In genomic region chr11:87592713-87593598, GRCm38 (mm10) we compare ENCODE assay signal across 8 mouse cellular contexts. TPM values are rescaled to one million over a fixed set of nuclear protein-coding genes. Genes with fewer than 3 reads are reported as not detected.
A peak's percentile ranks its signal among the peaks of the same experiment; 100 is the strongest.
DNase-seq lines count a peak whose midpoint lies in the region; ATAC-seq and TF ChIP-seq lines count a peak whose summit lies in the region.

No protein-coding gene starts in this region.

- H3K4me3 ChIP-seq in heart, embryonic 13.5 days: peak overlapping the region; percentile 88
- H3K4me3 ChIP-seq in brown adipose tissue, adult 24 weeks (ENCODE audit: insufficient read depth, low read depth, low read length): peak overlapping the region; percentile 78
- peak overlapping the region; percentile 84 for H3K4me3 ChIP-seq in intestine, embryonic 14.5 days (ENCODE audit: low read depth, low read length)
- peak overlapping the region; percentile 82 for H3K4me3 ChIP-seq in liver, postnatal 0 days (ENCODE audit: low read depth, low read length)

- no peak for TF ChIP-seq EP300 in liver, postnatal 0 days (IDR thresholded peaks at IDR 0.05; ENCODE audit: low read depth)

- no peak for TF ChIP-seq CTCF in liver, postnatal 0 days (IDR thresholded peaks at IDR 0.05; ENCODE audit: low read depth)

- no peak for DNase-seq in heart, adult 9 months (ENCODE audit: low spot score in 2 of 2)
- DNase-seq in intestine, embryonic 14.5 days (ENCODE audit: low spot score): no peak
- peak; percentile 39 for DNase-seq in liver, postnatal 0 days
- no peak for DNase-seq in urinary bladder, postnatal 4 days (ENCODE audit: low spot score in 2 of 2)
- no peak for DNase-seq in T-cell, adult 2 months (ENCODE audit: low spot score)
- DNase-seq in frontal cortex, adult 2 months (ENCODE audit: extremely low spot score in 1 of 2, low spot score in 1 of 2): no peak

- no peaks in the 10 kb centered on the region for H3K9me3 ChIP-seq in heart, embryonic 13.5 days
- no peaks in the 10 kb centered on the region for H3K9me3 ChIP-seq in intestine, embryonic 14.5 days (ENCODE audit: control insufficient read depth, low read length)
- no peaks in the 10 kb centered on the region for H3K9me3 ChIP-seq in liver, postnatal 0 days (ENCODE audit: low read length)

- peak overlapping the region; percentile 91 for H3K4me2 ChIP-seq in heart, embryonic 13.5 days
- peak overlapping the region; percentile 70 for H3K4me2 ChIP-seq in intestine, embryonic 14.5 days (ENCODE audit: low read length)
- H3K4me2 ChIP-seq in liver, postnatal 0 days (ENCODE audit: low read depth, low read length): peak overlapping the region; percentile 92

- no peaks in the 10 kb centered on the region for H3K27me3 ChIP-seq in heart, embryonic 13.5 days (replicated peaks)
- H3K27me3 ChIP-seq in intestine, embryonic 14.5 days (replicated peaks; ENCODE audit: control insufficient read depth, insufficient read depth, low read length): no peaks in the 10 kb centered on the region
- H3K27me3 ChIP-seq in liver, postnatal 0 days (ENCODE audit: insufficient read depth, low read length): no peaks in the 10 kb centered on the region

- H3K36me3 ChIP-seq in heart, embryonic 13.5 days: peaks cover 25% of the 10 kb centered on the region
- H3K36me3 ChIP-seq in intestine, embryonic 14.5 days (ENCODE audit: control insufficient read depth, insufficient read depth, low read length): peaks cover 29% of the 10 kb centered on the region
- H3K36me3 ChIP-seq in liver, postnatal 0 days (replicated peaks; ENCODE audit: insufficient read depth, low read length): peaks cover 10% of the 10 kb centered on the region

- peaks cover 56% of the 10 kb centered on the region for H3K4me1 ChIP-seq in heart, embryonic 13.5 days
- H3K4me1 ChIP-seq in brown adipose tissue, adult 24 weeks (ENCODE audit: control insufficient read depth, insufficient read depth, insufficient read length, low read length): peaks cover 18% of the 10 kb centered on the region
- peaks cover 48% of the 10 kb centered on the region for H3K4me1 ChIP-seq in intestine, embryonic 14.5 days (replicated peaks; ENCODE audit: control insufficient read depth, insufficient read depth, low read length)
- H3K4me1 ChIP-seq in liver, postnatal 0 days (ENCODE audit: insufficient read depth): peaks cover 46% of the 10 kb centered on the region

- H3K27ac ChIP-seq in heart, embryonic 13.5 days (replicated peaks): peak overlapping the region; percentile 88
- H3K27ac ChIP-seq in brown adipose tissue, adult 24 weeks (replicated peaks; ENCODE audit: low read depth, low read length): peak overlapping the region; percentile 71
- peak overlapping the region; percentile 88 for H3K27ac ChIP-seq in intestine, embryonic 14.5 days (ENCODE audit: low read depth)
- H3K27ac ChIP-seq in liver, postnatal 0 days (ENCODE audit: low read depth): peak overlapping the region; percentile 95

- H3K9ac ChIP-seq in heart, embryonic 13.5 days: peak overlapping the region; percentile 90
- H3K9ac ChIP-seq in intestine, embryonic 14.5 days (ENCODE audit: low read length): peak overlapping the region; percentile 62
- H3K9ac ChIP-seq in liver, postnatal 0 days (replicated peaks): peak overlapping the region; percentile 81

- 38% methylated on average over 13 of the region's 13 CpGs for WGBS in heart, embryonic 13.5 days
- 34% methylated on average over 13 of the region's 13 CpGs for WGBS in intestine, embryonic 14.5 days
- WGBS in liver, postnatal 0 days (ENCODE audit: insufficient replicate concordance): 24% methylated on average over 13 of the region's 13 CpGs

- no peak for ATAC-seq in heart, embryonic 13.5 days (ENCODE audit: extremely low read depth, insufficient number of reproducible peaks, low FRiP score, low TSS enrichment)
- ATAC-seq in intestine, embryonic 14.5 days (replicated peaks; ENCODE audit: low FRiP score, low TSS enrichment, low read depth): no peak
- ATAC-seq in liver, postnatal 0 days: no peak

RNA-seq across cellular contexts. Expression of gene Mtmr4, which starts 1.0 kb away (rescaled TPM):
- 14.1 and 14.7 TPM in 2 replicates for polyA plus RNA-seq in heart, embryonic 13.5 days (2015; fragmentation: Nextera tagmentation; extraction: Ambion mirVana)
- 5.8 TPM in 2 replicates for polyA plus RNA-seq in brown adipose tissue, adult 24 weeks (2012; ENCODE audit: insufficient read depth, insufficient read length, missing spikeins)
- 35.3 and 36.2 TPM in 2 replicates for polyA plus RNA-seq in intestine, embryonic 14.5 days (2014; fragmentation: Nextera tagmentation; extraction: Ambion mirVana)
- 4.8 and 5.6 TPM in 2 replicates for polyA plus RNA-seq in liver, postnatal 0 days (2015; fragmentation: Nextera tagmentation; extraction: Ambion mirVana)
- 41.5 and 47.3 TPM in 2 replicates for polyA plus RNA-seq in frontal cortex, adult 2 months (2012; rRNA removed)

RNA-seq across cellular contexts. Expression of gene Hsf5, which starts 24.0 kb away (rescaled TPM):
- polyA plus RNA-seq in heart, embryonic 13.5 days (2015; fragmentation: Nextera tagmentation; extraction: Ambion mirVana): 0.05 and 0.13 TPM in 2 replicates
- not detected in 2 replicates for polyA plus RNA-seq in brown adipose tissue, adult 24 weeks (2012; ENCODE audit: insufficient read depth, insufficient read length, missing spikeins)
- 0.23 and 0.38 TPM in 2 replicates for polyA plus RNA-seq in intestine, embryonic 14.5 days (2014; fragmentation: Nextera tagmentation; extraction: Ambion mirVana)
- 0.04 TPM in 1 of 2 replicates, not detected in the other for polyA plus RNA-seq in liver, postnatal 0 days (2015; fragmentation: Nextera tagmentation; extraction: Ambion mirVana)
- polyA plus RNA-seq in frontal cortex, adult 2 months (2012; rRNA removed): 0.29 and 0.46 TPM in 2 replicates

RNA-seq across cellular contexts. Expression of gene Sept4, which starts 24.3 kb away (rescaled TPM):
- polyA plus RNA-seq in heart, embryonic 13.5 days (2015; fragmentation: Nextera tagmentation; extraction: Ambion mirVana): 15.3 and 18.5 TPM in 2 replicates
- polyA plus RNA-seq in brown adipose tissue, adult 24 weeks (2012; ENCODE audit: insufficient read depth, insufficient read length, missing spikeins): 19.7 and 35.0 TPM in 2 replicates
- 17.2 and 19.5 TPM in 2 replicates for polyA plus RNA-seq in intestine, embryonic 14.5 days (2014; fragmentation: Nextera tagmentation; extraction: Ambion mirVana)
- 21.7 and 22.0 TPM in 2 replicates for polyA plus RNA-seq in liver, postnatal 0 days (2015; fragmentation: Nextera tagmentation; extraction: Ambion mirVana)
- polyA plus RNA-seq in frontal cortex, adult 2 months (2012; rRNA removed): 287 and 294 TPM in 2 replicates

RNA-seq across cellular contexts. Expression of gene Gm11492, which starts 26.5 kb away (rescaled TPM):
- not detected in 2 replicates for polyA plus RNA-seq in heart, embryonic 13.5 days (2015; fragmentation: Nextera tagmentation; extraction: Ambion mirVana)
- polyA plus RNA-seq in brown adipose tissue, adult 24 weeks (2012; ENCODE audit: insufficient read depth, insufficient read length, missing spikeins): not detected in 2 replicates
- not detected in 2 replicates for polyA plus RNA-seq in intestine, embryonic 14.5 days (2014; fragmentation: Nextera tagmentation; extraction: Ambion mirVana)
- not detected in 2 replicates for polyA plus RNA-seq in liver, postnatal 0 days (2015; fragmentation: Nextera tagmentation; extraction: Ambion mirVana)
- polyA plus RNA-seq in frontal cortex, adult 2 months (2012; rRNA removed): 0.04 TPM in 1 of 2 replicates, not detected in the other
